Mouse (Mus musculus) layer of hippocampus, adult 8-10 months (tissue): ENCODE measurements around the gene Mrpl3. TPM values are rescaled to one million over a fixed set of nuclear protein-coding genes. Genes with fewer than 3 reads are reported as not detected.

Experiments
- total RNA-seq, 4 experiments: library from RNA; stranded (reverse); gene quantifications; 2 replicates each; pipeline ENCODE4 v1.2.4; 2022

Gene Mrpl3
- total RNA-seq, 4 experiments from 2014 or later, result 79.7 to 91.2 (median 81.4) TPM

Other genes with a start within 250 kb of the Mrpl3 start
- gene Nudt16, start 78.6 kb downstream of the Mrpl3 start, total RNA-seq, result 10 to 100 TPM; 15.9 to 20.0 (median 17.7) TPM
- not detected for gene 1700080E11Rik, start 91.9 kb downstream of the Mrpl3 start, total RNA-seq